Mouse (Mus musculus): ENCODE results near the gene Lgals12.

DNA sequence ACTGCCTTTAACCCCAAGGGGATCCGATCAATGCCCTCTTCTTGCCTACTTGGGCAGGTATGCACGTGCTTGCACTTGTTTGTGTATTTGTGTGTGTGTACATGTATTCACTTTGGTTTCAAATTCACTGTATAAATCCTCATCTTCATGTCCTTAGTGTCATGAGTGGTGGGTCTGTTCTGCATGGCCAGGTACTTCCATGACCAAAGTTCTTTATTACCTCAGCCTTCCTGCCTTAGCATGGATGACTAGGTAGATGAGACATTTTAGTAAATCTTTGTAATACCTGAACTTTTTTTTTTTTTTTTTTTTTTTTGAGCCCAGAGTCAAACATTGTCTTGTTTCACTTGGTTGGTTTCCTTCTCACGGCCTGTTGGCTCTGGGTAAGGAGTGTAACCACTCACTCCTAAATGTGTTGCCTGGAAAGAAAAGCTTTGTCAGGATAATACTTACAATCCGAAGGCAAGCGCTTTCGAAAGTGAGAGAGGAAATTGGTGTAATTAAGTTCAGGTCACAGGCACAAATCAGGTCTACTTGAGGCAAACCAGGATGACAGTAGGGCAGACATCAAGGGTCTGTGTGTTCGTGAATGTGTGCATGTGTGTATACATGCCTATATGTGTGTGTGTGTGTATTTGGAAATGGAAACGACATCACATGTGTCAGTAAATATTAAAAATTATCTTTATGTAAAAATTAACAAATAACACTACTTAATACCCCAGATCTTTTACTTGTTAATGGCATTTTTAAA, 42.1 kb upstream of the Lgals12 start:
- TF ChIP-seq MAX (IDR thresholded peaks at IDR 0.05; ENCODE audit: low read depth), result no peak
- TF ChIP-seq POLR2A (IDR thresholded peaks at IDR 0.05; ENCODE audit: insufficient read length, low read depth), result no peak
- TF ChIP-seq POLR2AphosphoS2 (IDR thresholded peaks at IDR 0.05; ENCODE audit: insufficient read length, low read depth), result no peak

Data from myocyte (in vitro differentiated cells).